Mouse (Mus musculus) intestine, embryonic 16.5 days (tissue): ENCODE data around the gene Jmjd6. TPM values are rescaled to one million over a fixed set of nuclear protein-coding genes. Genes with fewer than 3 reads are reported as not detected.

Source experiments
- ATAC-seq: fragments of 200-750 bp; cut with Nextera tagmentation; 2 replicates; pipeline ENCODE4 v1.8.0; 2017; ENCODE audit warnings: moderate TSS enrichment, moderate library complexity
- H3K27ac ChIP-seq: fragments of 300-500 bp; sonication (generic); 2 replicates; pipeline ENCODE4 v1.5.1; 2014; ENCODE audit warnings: mild to moderate bottlenecking, low read length
- H3K27me3 ChIP-seq: fragments of 300-500 bp; sonication (generic); replicated peaks from 2 replicates; pipeline ENCODE4 v1.6.1; 2014; ENCODE audit warnings: low read length, control low read depth, mixed read lengths; ENCODE audit not compliant: control insufficient read depth, insufficient read depth
- H3K36me3 ChIP-seq: fragments of 300-500 bp; sonication (generic); 2 replicates; pipeline ENCODE4 v1.6.1; 2014; ENCODE audit warnings: low read length, control low read depth; ENCODE audit not compliant: control insufficient read depth, insufficient read depth
- H3K4me1 ChIP-seq: fragments of 300-500 bp; sonication (generic); 2 replicates; pipeline ENCODE4 v1.6.1; 2014; ENCODE audit warnings: low read length, control low read depth, mixed read lengths; ENCODE audit not compliant: control insufficient read depth, insufficient read depth
- H3K4me2 ChIP-seq: fragments of 300-500 bp; sonication (generic); 2 replicates; pipeline ENCODE4 v1.6.1; 2014; ENCODE audit warnings: low read depth, low read length, control low read depth
- H3K4me3 ChIP-seq: fragments of 300-500 bp; sonication (generic); 2 replicates; pipeline ENCODE4 v1.5.1; 2014; ENCODE audit warnings: mild to moderate bottlenecking, low read length
- H3K9ac ChIP-seq: fragments of 300-500 bp; sonication (generic); 2 replicates; pipeline ENCODE4 v1.6.1; 2014; ENCODE audit warnings: low read depth, low read length
- H3K9me3 ChIP-seq: fragments of 300-500 bp; sonication (generic); 2 replicates; pipeline ENCODE4 v1.6.1; 2016; ENCODE audit warnings: low read length, control low read depth; ENCODE audit not compliant: control insufficient read depth
- WGBS: fragments of 180-500 bp; shearing (Covaris S2); extraction: QIAGEN DNeasy Blood & Tissue Kit; methylation state at CpG from one replicate; pipeline ENCODE4 v1.1.7; 2014; 5-methylcytosine and 5-hydroxymethylcytosine counted together
- polyA plus RNA-seq: library from polyadenylated mRNA; unstranded; fragments of >200 nt; fragmentation: Nextera tagmentation; extraction: Ambion mirVana; gene quantifications from 2 replicates; pipeline ENCODE4 v1.2.1, GENCODE M21; 2015

Gene Jmjd6
- polyA plus RNA-seq, 1 experiment from 2014 or later: 86.7 TPM

- no peak for ATAC-seq
- no peaks in the 10 kb centered on the region for H3K27me3 ChIP-seq
- H3K4me3 ChIP-seq: no peak overlapping the region
- no peaks in the 10 kb centered on the region for H3K9me3 ChIP-seq
- 90% methylated on average over 3 of the region's 3 CpGs for WGBS
- H3K27ac ChIP-seq: no peak overlapping the region
- peaks cover 5% of the 10 kb centered on the region; the same call in 1 of the 2 replicates for H3K36me3 ChIP-seq
- H3K9ac ChIP-seq: no peak overlapping the region
- H3K4me2 ChIP-seq: no peak overlapping the region
- peaks cover 14% of the 10 kb centered on the region; the same call in 1 of the 2 replicates for H3K4me1 ChIP-seq
Measured at GRCm38 (mm10) chr11:116847187-116848085, 4.2 kb upstream of the Jmjd6 start.

GRCm38 (mm10) chr11:116846593-116847181 is 3.4 kb upstream of the Jmjd6 start:
- Histone ChIP-seq H3K27me3 (no peaks in the 10 kb centered on the region), H3K4me3 (no peak overlapping the region), H3K4me1 (peaks cover 14% of the 10 kb centered on the region; the same call in 1 of the 2 replicates), H3K36me3 (peaks cover 5% of the 10 kb centered on the region; the same call in 1 of the 2 replicates), H3K9ac (no peak overlapping the region), H3K27ac (no peak overlapping the region), H3K4me2 (no peak overlapping the region), H3K9me3 (no peaks in the 10 kb centered on the region)
- ATAC-seq: no peak
- 84% methylated on average over 4 of the region's 4 CpGs for WGBS

DNA sequence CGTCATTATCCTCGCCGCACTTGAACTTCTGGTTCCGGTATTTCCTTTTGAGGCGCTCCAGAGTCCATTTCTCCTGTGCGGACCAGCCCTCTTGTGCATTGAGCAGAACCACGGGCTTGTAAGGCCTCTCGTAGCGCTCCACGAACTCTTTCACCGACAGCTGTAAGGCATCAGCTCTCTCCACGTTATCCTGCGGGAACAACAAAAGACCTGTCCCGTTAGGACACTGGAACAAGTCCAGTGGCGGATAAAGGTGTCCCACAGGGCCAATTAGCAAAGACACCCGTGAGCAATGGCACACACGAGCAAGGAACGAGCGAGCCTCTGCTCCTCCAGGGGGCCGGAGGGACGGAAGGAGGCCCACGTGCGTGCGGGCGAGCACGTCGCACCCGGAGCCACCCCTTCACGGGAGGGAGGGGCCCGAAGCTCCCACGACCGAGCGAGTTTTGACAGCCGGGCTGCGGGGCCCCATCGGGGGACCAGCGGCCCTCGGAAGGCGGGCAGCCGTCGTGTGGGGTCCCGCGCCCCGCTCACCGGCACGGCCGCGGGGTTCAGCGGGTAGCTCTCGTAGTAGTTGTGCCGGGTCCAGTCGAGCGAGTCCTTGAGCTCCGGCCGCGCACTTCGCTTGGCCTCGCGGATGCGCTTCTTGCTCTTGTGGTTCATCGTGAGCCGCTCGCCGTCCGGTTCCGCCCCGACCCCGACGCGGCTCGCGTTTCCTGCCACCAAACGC is 553 bp downstream of the Jmjd6 start:
- Histone ChIP-seq H3K36me3 (peaks cover 19% of the 10 kb centered on the region; the same call in 1 of the 2 replicates), H3K9me3 (no peaks in the 10 kb centered on the region), H3K27ac (peak overlapping the region; percentile 100), H3K27me3 (no peaks in the 10 kb centered on the region), H3K9ac (peak overlapping the region; percentile 96), H3K4me3 (peak overlapping the region; percentile 84), H3K4me1 (peaks cover 42% of the 10 kb centered on the region), H3K4me2 (peak overlapping the region; percentile 74)
- under 1% methylated on average over 71 of the region's 73 CpGs for WGBS
- peak; percentile 63 for ATAC-seq

GRCm38 (mm10) chr11:116840748-116841147 is 2.5 kb downstream of the Jmjd6 start:
- Histone ChIP-seq H3K27ac (0 out of 2 replicates have a peak overlapping the region, but pooled peaks have one; percentile 1), H3K9me3 (no peaks in the 10 kb centered on the region), H3K4me2 (peak overlapping the region; percentile 74), H3K27me3 (no peaks in the 10 kb centered on the region), H3K4me3 (peak overlapping the region; percentile 84), H3K36me3 (peaks cover 23% of the 10 kb centered on the region), H3K9ac (peak overlapping the region; percentile 96), H3K4me1 (peaks cover 37% of the 10 kb centered on the region)
- ATAC-seq: no peak
- WGBS: 83% methylated on average over 4 of the region's 4 CpGs

DNA sequence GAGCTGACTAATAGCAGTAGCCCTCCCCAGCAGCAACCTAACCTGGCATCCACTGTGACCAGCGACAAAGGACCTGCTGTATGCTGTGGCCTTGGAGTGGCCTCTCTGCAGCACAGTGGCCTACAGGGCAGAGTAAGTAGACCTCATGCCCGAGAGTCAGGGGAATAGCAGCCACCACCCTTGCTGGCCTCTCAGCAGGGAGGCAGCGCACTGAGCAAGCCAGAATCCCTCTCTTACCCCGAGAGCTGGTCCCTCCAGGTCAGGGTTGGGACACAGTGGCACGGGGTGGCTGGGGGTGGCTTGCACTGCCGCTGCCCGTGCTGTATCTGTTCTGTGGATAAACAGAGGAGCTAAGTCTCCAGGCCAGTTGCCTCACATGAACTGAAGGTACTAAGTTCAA is 3.6 kb downstream of the Jmjd6 start:
- H3K4me3 ChIP-seq: peak overlapping the region; percentile 9; the same call in 1 of the 2 replicates
- peaks cover 36% of the 10 kb centered on the region for H3K4me1 ChIP-seq
- no peak for ATAC-seq
- H3K9ac ChIP-seq: peak overlapping the region; percentile 41; the same call in 1 of the 2 replicates
- H3K27me3 ChIP-seq: no peaks in the 10 kb centered on the region
- no peaks in the 10 kb centered on the region for H3K9me3 ChIP-seq
- H3K36me3 ChIP-seq: peaks cover 23% of the 10 kb centered on the region
- 0 out of 2 replicates have a peak overlapping the region, but pooled peaks have one; percentile 12 for H3K27ac ChIP-seq
- peak overlapping the region; percentile 8; the same call in 1 of the 2 replicates for H3K4me2 ChIP-seq
- WGBS: 67% methylated on average over 7 of the region's 7 CpGs

DNA sequence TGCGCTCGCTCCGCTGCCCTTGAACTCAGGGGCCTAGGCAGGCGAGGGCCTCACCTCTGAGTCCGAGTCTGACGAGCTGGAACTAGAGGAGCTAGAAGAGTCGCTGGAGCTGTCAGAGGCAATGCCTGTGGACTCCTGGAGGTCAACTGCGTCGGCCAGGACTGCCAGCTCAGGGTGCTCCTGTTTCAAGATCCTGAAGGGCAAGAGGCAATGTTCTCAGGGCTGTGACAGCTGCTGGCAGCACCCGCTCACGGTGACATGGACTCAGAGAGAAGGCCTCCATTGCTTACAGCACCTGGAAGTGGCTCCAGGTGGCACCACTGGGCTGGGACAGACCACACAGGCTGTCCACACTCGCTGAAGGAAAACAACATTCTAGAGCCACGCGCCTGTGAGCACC is 4.3 kb downstream of the Jmjd6 start:
- H3K27ac ChIP-seq: no peak overlapping the region
- H3K4me1 ChIP-seq: peaks cover 32% of the 10 kb centered on the region
- H3K9ac ChIP-seq: 0 out of 2 replicates have a peak overlapping the region, but pooled peaks have one; percentile 7
- H3K36me3 ChIP-seq: peaks cover 23% of the 10 kb centered on the region
- no peak overlapping the region for H3K4me3 ChIP-seq
- no peak overlapping the region for H3K4me2 ChIP-seq
- WGBS: 82% methylated on average over 14 of the region's 14 CpGs
- no peak for ATAC-seq
- H3K9me3 ChIP-seq: no peaks in the 10 kb centered on the region
- no peaks in the 10 kb centered on the region for H3K27me3 ChIP-seq

GRCm38 (mm10) chr11:116837441-116837840 is 5.8 kb downstream of the Jmjd6 start:
- Histone ChIP-seq H3K4me3 (no peak overlapping the region), H3K9ac (no peak overlapping the region), H3K4me2 (no peak overlapping the region), H3K4me1 (peaks cover 32% of the 10 kb centered on the region), H3K27me3 (no peaks in the 10 kb centered on the region), H3K27ac (no peak overlapping the region), H3K36me3 (peaks cover 23% of the 10 kb centered on the region), H3K9me3 (no peaks in the 10 kb centered on the region)
- no peak for ATAC-seq
- 91% methylated on average over 10 of the region's 10 CpGs for WGBS

- H3K4me1 ChIP-seq: peaks cover 29% of the 10 kb centered on the region
- H3K4me3 ChIP-seq: no peak overlapping the region
- no peak overlapping the region for H3K27ac ChIP-seq
- 90% methylated on average over 4 of the region's 4 CpGs for WGBS
- H3K9ac ChIP-seq: no peak overlapping the region
- H3K4me2 ChIP-seq: no peak overlapping the region
- ATAC-seq: no peak
- H3K36me3 ChIP-seq: peaks cover 23% of the 10 kb centered on the region
- no peaks in the 10 kb centered on the region for H3K9me3 ChIP-seq
- no peaks in the 10 kb centered on the region for H3K27me3 ChIP-seq
Measured at GRCm38 (mm10) chr11:116836283-116836682, 7.0 kb downstream of the Jmjd6 start.

- H3K36me3 ChIP-seq: peaks cover 14% of the 10 kb centered on the region
- H3K4me1 ChIP-seq: peaks cover 16% of the 10 kb centered on the region
- H3K27ac ChIP-seq: no peak overlapping the region
- no peak overlapping the region for H3K4me3 ChIP-seq
- 91% methylated on average over 1 of the region's 1 CpGs for WGBS
- ATAC-seq: no peak
- no peak overlapping the region for H3K9ac ChIP-seq
- H3K4me2 ChIP-seq: no peak overlapping the region
- no peaks in the 10 kb centered on the region for H3K9me3 ChIP-seq
- H3K27me3 ChIP-seq: no peaks in the 10 kb centered on the region
Measured at GRCm38 (mm10) chr11:116834954-116835353, 8.3 kb downstream of the Jmjd6 start.
